Mouse (Mus musculus): ENCODE results near the gene Itpripl1.
A peak's percentile ranks its signal among the peaks of the same experiment; 100 is the strongest.
"Not testable (repeated sequence)": the region's sequence is repeated elsewhere in the genome, so short reads cannot be mapped to it uniquely, and the experiment has no call there.

The Itpripl1 gene

DNA sequence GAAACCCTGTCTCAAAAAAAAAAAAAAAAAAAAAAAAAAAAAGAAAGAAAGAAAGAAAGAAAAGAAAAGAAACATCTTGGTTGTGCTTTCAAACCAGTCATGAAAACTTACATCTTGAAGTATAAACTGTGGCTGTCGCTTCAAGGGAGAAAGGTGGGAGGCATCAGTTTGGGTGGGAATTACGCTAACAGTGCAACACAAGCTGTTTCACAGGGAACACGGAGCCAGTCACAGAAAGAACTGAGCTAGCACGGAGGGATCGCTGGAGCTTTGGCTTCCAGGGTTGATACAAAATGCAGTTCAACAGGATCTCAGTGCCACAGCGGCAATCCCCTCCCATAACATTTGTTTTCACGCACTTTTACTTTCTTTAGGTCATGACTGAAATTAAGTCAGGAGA lies 3.2 kb downstream of the Itpripl1 start:
- no peaks in the 10 kb centered on the region for H3K9me3 ChIP-seq (ENCODE audit: low read length)
- TF ChIP-seq POU5F1 (IDR thresholded peaks at IDR 0.05; ENCODE audit: borderline replicate concordance, low read length): no peak
- no peak for TF ChIP-seq CTCF (conservative IDR thresholded peaks at IDR 0.05; ENCODE audit: low read length)
- no peak for TF ChIP-seq NANOG (IDR thresholded peaks at IDR 0.05; ENCODE audit: borderline replicate concordance, low read length)
- H3K27me3 ChIP-seq (ENCODE audit: insufficient read depth, low read length): peaks cover 30% of the 10 kb centered on the region
- peaks cover 52% of the 10 kb centered on the region for H3K4me1 ChIP-seq (replicated peaks; ENCODE audit: low read depth, low read length)
- H3K36me3 ChIP-seq (ENCODE audit: insufficient read depth, low read length): peaks cover 30% of the 10 kb centered on the region
- no peak overlapping the region for H3K4me3 ChIP-seq (replicated peaks; ENCODE audit: low read length)

DNA sequence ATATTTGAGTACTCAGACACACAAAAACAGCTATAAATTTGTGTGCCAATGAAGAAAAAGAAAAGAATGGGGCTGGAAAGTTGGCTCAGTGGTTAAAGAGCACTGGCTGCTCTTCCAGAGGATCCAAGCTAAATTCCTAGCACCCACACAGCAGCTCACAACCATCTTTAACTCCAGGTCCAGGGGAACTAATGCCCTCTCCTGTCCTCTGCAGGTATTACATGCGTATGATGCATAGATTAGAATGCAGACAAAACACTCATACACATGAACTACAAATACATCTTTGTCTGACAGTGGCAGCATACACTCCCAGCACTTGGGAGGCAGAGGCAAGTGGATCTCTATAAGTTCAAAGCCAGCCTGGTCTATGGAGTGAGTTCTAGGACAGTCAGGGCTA lies 3.6 kb downstream of the Itpripl1 start:
- Histone ChIP-seq H3K36me3 (ENCODE audit: insufficient read depth, low read length) (peaks cover 30% of the 10 kb centered on the region), H3K9me3 (ENCODE audit: low read length) (no peaks in the 10 kb centered on the region), H3K27me3 (ENCODE audit: insufficient read depth, low read length) (peaks cover 29% of the 10 kb centered on the region), H3K4me3 (replicated peaks; ENCODE audit: low read length) (no peak overlapping the region), H3K4me1 (replicated peaks; ENCODE audit: low read depth, low read length) (peaks cover 55% of the 10 kb centered on the region)
- no peak for TF ChIP-seq NANOG (IDR thresholded peaks at IDR 0.05; ENCODE audit: borderline replicate concordance, low read length)
- TF ChIP-seq CTCF (conservative IDR thresholded peaks at IDR 0.05; ENCODE audit: low read length): peak; percentile 55
- no peak for TF ChIP-seq POU5F1 (IDR thresholded peaks at IDR 0.05; ENCODE audit: borderline replicate concordance, low read length)

DNA sequence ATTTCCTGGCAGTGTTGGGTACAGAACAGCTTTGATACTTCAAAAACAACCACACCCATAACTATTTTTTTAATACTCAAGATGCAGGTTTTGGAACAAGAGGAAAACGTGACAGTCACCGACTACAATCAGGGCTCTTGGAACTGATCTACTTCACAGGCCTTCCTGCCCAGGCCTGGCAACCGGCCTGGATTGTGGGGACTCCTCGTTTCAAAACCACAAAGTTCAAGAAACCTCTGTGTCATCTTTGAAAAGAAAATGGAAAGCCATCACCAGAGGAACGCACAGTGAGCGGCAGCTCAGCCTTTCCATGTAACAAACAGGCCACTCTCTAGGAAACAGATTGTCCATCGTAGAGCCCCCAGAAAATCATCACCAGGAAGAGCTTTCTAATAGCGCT lies 4.1 kb downstream of the Itpripl1 start:
- no peak for TF ChIP-seq POU5F1 (IDR thresholded peaks at IDR 0.05; ENCODE audit: borderline replicate concordance, low read length)
- no peak for TF ChIP-seq NANOG (IDR thresholded peaks at IDR 0.05; ENCODE audit: borderline replicate concordance, low read length)
- no peak for TF ChIP-seq CTCF (conservative IDR thresholded peaks at IDR 0.05; ENCODE audit: low read length)
- Histone ChIP-seq H3K4me1 (replicated peaks; ENCODE audit: low read depth, low read length) (peaks cover 60% of the 10 kb centered on the region), H3K36me3 (ENCODE audit: insufficient read depth, low read length) (peaks cover 30% of the 10 kb centered on the region), H3K9me3 (ENCODE audit: low read length) (no peaks in the 10 kb centered on the region), H3K4me3 (replicated peaks; ENCODE audit: low read length) (no peak overlapping the region), H3K27me3 (ENCODE audit: insufficient read depth, low read length) (peaks cover 24% of the 10 kb centered on the region)

DNA sequence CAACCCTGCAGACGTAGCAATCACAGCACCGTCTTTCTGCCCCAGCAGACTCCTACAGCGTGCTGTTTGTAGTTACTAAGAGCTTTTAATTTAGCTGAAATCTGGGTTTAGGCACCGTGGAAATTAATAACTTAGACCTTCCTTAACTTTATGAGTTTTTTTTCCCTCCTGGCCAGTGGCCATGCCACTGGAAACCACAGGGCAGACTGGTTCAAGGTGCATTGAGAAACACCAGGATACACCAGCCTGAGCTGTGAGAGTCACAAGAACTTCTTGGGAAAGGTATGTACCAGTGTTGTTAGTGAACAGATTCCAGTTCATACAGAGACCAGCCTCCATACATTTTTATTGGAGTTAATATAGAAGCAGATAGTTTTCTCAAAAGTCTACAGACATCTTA lies 4.8 kb downstream of the Itpripl1 start:
- H3K36me3 ChIP-seq (ENCODE audit: insufficient read depth, low read length): peaks cover 30% of the 10 kb centered on the region
- H3K9me3 ChIP-seq (ENCODE audit: low read length): no peaks in the 10 kb centered on the region
- TF ChIP-seq CTCF (conservative IDR thresholded peaks at IDR 0.05; ENCODE audit: low read length) (no peak), NANOG (IDR thresholded peaks at IDR 0.05; ENCODE audit: borderline replicate concordance, low read length) (no peak), POU5F1 (IDR thresholded peaks at IDR 0.05; ENCODE audit: borderline replicate concordance, low read length) (no peak)

DNA sequence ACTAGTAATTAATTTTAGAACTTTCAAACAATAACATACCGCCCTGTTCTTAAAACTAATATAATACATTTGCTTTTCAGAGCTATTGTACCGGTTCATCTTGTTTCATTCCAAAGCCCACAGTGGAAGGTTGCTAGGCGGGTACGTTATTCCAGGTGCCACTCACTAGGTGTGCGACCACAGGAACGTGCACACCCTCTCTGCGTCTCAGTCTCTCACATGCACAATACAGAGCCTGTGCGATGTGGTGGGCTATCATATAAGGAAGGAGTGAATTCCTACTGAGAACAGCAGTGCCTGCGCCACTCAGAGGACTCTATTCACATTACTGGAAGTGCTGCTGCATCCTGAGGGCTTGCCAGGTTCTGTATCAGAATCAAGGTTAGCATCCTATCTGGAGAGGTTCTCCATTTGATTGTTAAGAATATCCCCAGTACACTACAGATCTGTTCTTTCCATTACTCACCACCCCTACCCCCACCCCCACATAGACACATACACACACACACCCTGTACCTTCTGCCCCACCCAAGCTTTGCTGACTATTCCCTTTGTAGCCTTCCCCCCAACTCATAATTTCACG lies 5.3 kb downstream of the Itpripl1 start:
- TF ChIP-seq CTCF (conservative IDR thresholded peaks at IDR 0.05; ENCODE audit: low read length): no peak
- no peak for TF ChIP-seq NANOG (IDR thresholded peaks at IDR 0.05; ENCODE audit: borderline replicate concordance, low read length)
- no peak for TF ChIP-seq POU5F1 (IDR thresholded peaks at IDR 0.05; ENCODE audit: borderline replicate concordance, low read length)
- Histone ChIP-seq H3K9me3 (ENCODE audit: low read length) (no peaks in the 10 kb centered on the region), H3K36me3 (ENCODE audit: insufficient read depth, low read length) (peaks cover 30% of the 10 kb centered on the region), H3K4me1 (replicated peaks; ENCODE audit: low read depth, low read length) (peaks cover 57% of the 10 kb centered on the region), H3K4me3 (replicated peaks; ENCODE audit: low read length) (no peak overlapping the region), H3K27me3 (ENCODE audit: insufficient read depth, low read length) (peaks cover 13% of the 10 kb centered on the region)

More for the DNA sequence above, 4.8 kb downstream of the Itpripl1 start:
- H3K4me1 ChIP-seq (replicated peaks; ENCODE audit: low read depth, low read length): peaks cover 57% of the 10 kb centered on the region
- peaks cover 18% of the 10 kb centered on the region for H3K27me3 ChIP-seq (ENCODE audit: insufficient read depth, low read length)
- no peak overlapping the region for H3K4me3 ChIP-seq (replicated peaks; ENCODE audit: low read length)

DNA sequence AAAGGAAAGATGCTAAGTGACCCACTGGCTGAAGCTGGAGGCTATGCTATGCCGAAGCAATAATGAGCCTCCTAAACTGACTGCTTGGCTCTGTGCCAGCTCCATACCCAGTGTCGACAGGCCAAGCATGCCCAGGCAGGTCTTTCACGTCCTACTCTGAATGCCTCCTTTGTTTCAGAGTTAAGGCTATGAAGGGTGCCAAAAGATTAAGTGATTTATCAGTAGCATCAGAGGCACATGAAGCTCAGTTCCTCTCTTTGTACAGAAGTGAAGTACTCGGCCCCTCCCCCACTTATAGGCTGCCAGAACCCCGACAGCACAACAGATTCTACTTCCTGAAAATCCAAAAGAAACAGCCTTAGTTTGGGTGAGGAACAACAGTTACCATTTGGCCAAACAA lies 6.3 kb downstream of the Itpripl1 start:
- TF ChIP-seq POU5F1 (IDR thresholded peaks at IDR 0.05; ENCODE audit: borderline replicate concordance, low read length): no peak
- no peak for TF ChIP-seq CTCF (conservative IDR thresholded peaks at IDR 0.05; ENCODE audit: low read length)
- TF ChIP-seq NANOG (IDR thresholded peaks at IDR 0.05; ENCODE audit: borderline replicate concordance, low read length): no peak
- Histone ChIP-seq H3K4me1 (replicated peaks; ENCODE audit: low read depth, low read length) (peaks cover 57% of the 10 kb centered on the region), H3K36me3 (ENCODE audit: insufficient read depth, low read length) (peaks cover 30% of the 10 kb centered on the region), H3K4me3 (replicated peaks; ENCODE audit: low read length) (no peak overlapping the region), H3K27me3 (ENCODE audit: insufficient read depth, low read length) (peaks cover 3% of the 10 kb centered on the region), H3K9me3 (ENCODE audit: low read length) (no peaks in the 10 kb centered on the region)

DNA sequence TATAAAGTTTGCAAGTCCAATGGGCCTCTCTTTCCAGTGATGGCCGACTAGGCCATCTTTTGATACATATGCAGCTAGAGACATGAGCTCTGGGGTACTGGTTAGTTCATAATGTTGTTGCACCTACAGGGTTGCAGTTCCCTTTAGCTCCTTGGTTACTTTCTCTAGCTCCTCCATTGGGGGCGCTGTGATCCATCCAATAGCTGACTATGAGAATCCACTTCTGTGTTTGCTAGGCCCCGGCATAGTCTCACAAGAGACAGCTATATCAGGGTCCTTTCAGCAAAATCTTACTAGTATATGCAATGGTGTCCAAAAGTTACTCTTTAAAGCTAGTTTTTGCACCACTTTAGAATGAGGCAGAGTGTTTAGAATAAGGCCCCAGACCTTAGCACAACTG lies 8.0 kb downstream of the Itpripl1 start:
- H3K36me3 ChIP-seq (ENCODE audit: insufficient read depth, low read length): peaks cover 19% of the 10 kb centered on the region
- not testable (repeated sequence) for H3K4me3 ChIP-seq (replicated peaks; ENCODE audit: low read length); H3K9me3 ChIP-seq (ENCODE audit: low read length); H3K27me3 ChIP-seq (ENCODE audit: insufficient read depth, low read length)
- H3K4me1 ChIP-seq (replicated peaks; ENCODE audit: low read depth, low read length): peaks cover 62% of the 10 kb centered on the region

DNA sequence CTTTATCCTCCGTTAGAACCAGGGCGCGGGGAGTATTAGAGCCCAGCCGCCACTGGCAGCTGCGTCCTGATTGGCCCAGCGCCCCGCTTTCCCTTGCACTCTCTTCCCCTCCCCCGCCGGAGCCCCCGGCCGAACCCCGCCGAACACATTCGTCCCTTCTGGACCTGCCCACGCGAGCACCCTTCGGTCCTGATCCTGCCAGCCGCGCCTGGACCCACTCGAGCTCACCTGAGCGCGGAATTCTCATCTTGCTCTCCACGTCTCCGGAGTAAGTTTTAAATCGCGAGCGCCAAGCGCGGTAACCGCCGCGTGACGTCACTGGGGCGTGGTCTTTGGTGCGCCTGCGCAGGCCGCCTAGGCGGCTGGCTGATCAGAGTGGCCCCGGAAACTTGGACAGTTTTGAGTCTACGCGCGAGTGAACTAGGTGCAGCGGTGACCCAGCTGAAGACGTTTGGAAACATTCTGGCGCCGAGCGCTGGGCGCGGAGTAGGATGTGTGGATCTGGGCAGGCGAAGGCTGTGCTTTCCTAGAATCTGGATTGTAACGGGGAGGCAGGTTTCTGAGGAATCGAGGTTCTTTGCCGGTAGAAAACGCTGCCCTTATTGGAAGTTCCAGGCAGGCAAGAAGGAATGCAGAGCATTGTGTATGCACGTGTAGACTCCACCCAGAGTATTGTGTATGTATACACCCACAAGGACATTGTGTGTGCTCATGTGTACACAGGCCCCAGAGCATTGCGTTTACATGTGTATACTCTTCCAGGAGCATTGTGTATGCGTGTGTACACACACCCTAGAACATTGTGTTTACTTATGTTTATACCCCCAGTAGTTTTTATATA lies 9.4 kb downstream of the Itpripl1 start, which contains the start of gene Ncaph:
Gene Ncaph (minus strand): TSS at position 334 of the 841 bp plus-strand sequence.
- peak within 1 kb of the TSS; percentile 91 for H3K4me3 ChIP-seq (replicated peaks; ENCODE audit: low read length)
- TF ChIP-seq NANOG (IDR thresholded peaks at IDR 0.05; ENCODE audit: borderline replicate concordance, low read length): no peak
- TF ChIP-seq CTCF (conservative IDR thresholded peaks at IDR 0.05; ENCODE audit: low read length): no peak
- no peak for TF ChIP-seq POU5F1 (IDR thresholded peaks at IDR 0.05; ENCODE audit: borderline replicate concordance, low read length)
- peaks cover 73% of the 10 kb centered on the region for H3K4me1 ChIP-seq (replicated peaks; ENCODE audit: low read depth, low read length)
- H3K36me3 ChIP-seq (ENCODE audit: insufficient read depth, low read length): peaks cover 20% of the 10 kb centered on the region; the same call in 1 of the 2 replicates
- H3K27me3 ChIP-seq (ENCODE audit: insufficient read depth, low read length): no peaks in the 10 kb centered on the region
- no peaks in the 10 kb centered on the region for H3K9me3 ChIP-seq (ENCODE audit: low read length)

All from E14TG2a.4 (cell line).